9 mouse cellular contexts compared by ENCODE assay signal in genomic region chr8:122679325-122679920, GRCm38 (mm10). TPM values are rescaled to one million over a fixed set of nuclear protein-coding genes. Genes with fewer than 3 reads are reported as not detected.
DNase-seq lines count a peak whose midpoint lies in the region; ATAC-seq and TF ChIP-seq lines count a peak whose summit lies in the region.
"Had no signal": no experiment of that assay in that cellular context is flagged by ENCODE, and none has a peak within 500 bp of the region (broad histone marks: within the 10 kb centered on the region; RNA-seq: fewer than 3 reads in every experiment).

No protein-coding gene starts in this region.

- peak overlapping the region; percentile 99; the same call in 1 of the 2 replicates for H3K4me2 ChIP-seq in lung, embryonic 15.5 days
- peak overlapping the region; percentile 86 for H3K4me2 ChIP-seq in heart, postnatal 0 days (ENCODE audit: low read depth, low read length)
- peak overlapping the region; percentile 85 for H3K4me2 ChIP-seq in limb, embryonic 14.5 days (replicated peaks; ENCODE audit: low read depth, low read length, severe bottlenecking)
- peak overlapping the region; percentile 98 for H3K4me2 ChIP-seq in stomach, embryonic 14.5 days (replicated peaks; ENCODE audit: low read depth, low read length)

- H3K36me3 ChIP-seq in lung, embryonic 15.5 days: no peaks in the 10 kb centered on the region
- H3K36me3 ChIP-seq in heart, postnatal 0 days (replicated peaks; ENCODE audit: control insufficient read depth, insufficient read depth, low read length): no peaks in the 10 kb centered on the region
- H3K36me3 ChIP-seq in limb, embryonic 14.5 days (ENCODE audit: control insufficient read depth, insufficient read depth, low read length): no peaks in the 10 kb centered on the region
- H3K36me3 ChIP-seq in stomach, embryonic 14.5 days (ENCODE audit: control insufficient read depth, insufficient read depth, low read length): no peaks in the 10 kb centered on the region

- no peak for TF ChIP-seq EP300 in heart, postnatal 0 days (IDR thresholded peaks at IDR 0.05; ENCODE audit: low read depth)

- TF ChIP-seq CTCF in lung, adult 2 months (IDR thresholded peaks at IDR 0.05; ENCODE audit: insufficient read depth, low read length): no peak
- no peak for TF ChIP-seq CTCF in heart, postnatal 0 days (IDR thresholded peaks at IDR 0.05; ENCODE audit: low read depth)

- no peak overlapping the region for H3K9ac ChIP-seq in lung, embryonic 15.5 days
- H3K9ac ChIP-seq in heart, postnatal 0 days (replicated peaks; ENCODE audit: low read depth, low read length): no peak overlapping the region
- H3K9ac ChIP-seq in limb, embryonic 14.5 days (ENCODE audit: low read depth, low read length, severe bottlenecking): no peak overlapping the region
- H3K9ac ChIP-seq in stomach, embryonic 14.5 days (replicated peaks; ENCODE audit: low read depth, low read length): no peak overlapping the region

- no peak for TF ChIP-seq POLR2A in lung, adult 2 months (IDR thresholded peaks at IDR 0.05; ENCODE audit: borderline replicate concordance, extremely low read depth, low read depth, low read length)
- TF ChIP-seq POLR2A in limb, embryonic 14.5 days (IDR thresholded peaks at IDR 0.05; ENCODE audit: borderline replicate concordance, extremely low read depth, insufficient read depth, insufficient read length): no peak

- WGBS in lung, embryonic 15.5 days: 18% methylated on average over 11 of the region's 11 CpGs
- WGBS in lung, adult 2 months: 49% methylated on average over 11 of the region's 11 CpGs
- WGBS in heart, postnatal 0 days: 28% methylated on average over 11 of the region's 11 CpGs
- WGBS in limb, embryonic 14.5 days: 9% methylated on average over 11 of the region's 11 CpGs
- WGBS in stomach, embryonic 14.5 days: 32% methylated on average over 11 of the region's 11 CpGs

- no peak for ATAC-seq in lung, embryonic 15.5 days (ENCODE audit: borderline replicate concordance, extremely low read depth, low FRiP score, low TSS enrichment)
- no peak for ATAC-seq in heart, postnatal 0 days (ENCODE audit: insufficient read depth, low read depth)
- ATAC-seq in limb, embryonic 14.5 days (ENCODE audit: low FRiP score, low read depth): no peak
- ATAC-seq in stomach, embryonic 14.5 days (ENCODE audit: insufficient number of reproducible peaks, insufficient read depth, low FRiP score, low read depth): no peak
- ATAC-seq in erythroid progenitor cell, adult 5-6 weeks (replicated peaks; ENCODE audit: low FRiP score, poor library complexity, severe bottlenecking): no peak

- peaks cover 79% of the 10 kb centered on the region for H3K27me3 ChIP-seq in lung, embryonic 15.5 days
- peaks cover 61% of the 10 kb centered on the region for H3K27me3 ChIP-seq in heart, postnatal 0 days (ENCODE audit: control insufficient read depth, insufficient read depth, low read length)
- H3K27me3 ChIP-seq in limb, embryonic 14.5 days (ENCODE audit: control insufficient read depth, insufficient read depth, low read length): peaks cover 20% of the 10 kb centered on the region
- H3K27me3 ChIP-seq in stomach, embryonic 14.5 days (ENCODE audit: control insufficient read depth, insufficient read depth, low read length): peaks cover 36% of the 10 kb centered on the region

- H3K4me3 ChIP-seq in lung, embryonic 15.5 days: peak overlapping the region; percentile 80; the same call in 1 of the 2 replicates
- H3K4me3 ChIP-seq in lung, adult 2 months (replicated peaks; ENCODE audit: extremely low read depth, low read depth, low read length): no peak overlapping the region
- H3K4me3 ChIP-seq in heart, postnatal 0 days (ENCODE audit: low read depth, low read length): no peak overlapping the region
- peak overlapping the region; percentile 60; the same call in 1 of the 2 replicates for H3K4me3 ChIP-seq in limb, embryonic 14.5 days (replicated peaks; ENCODE audit: low read length)
- no peak overlapping the region for H3K4me3 ChIP-seq in stomach, embryonic 14.5 days (ENCODE audit: low read depth, low read length)
- H3K4me3 ChIP-seq: myocyte had no signal

- H3K27ac ChIP-seq in lung, embryonic 15.5 days: 0 out of 2 replicates have a peak overlapping the region, but pooled peaks have one; percentile 8
- H3K27ac ChIP-seq in heart, postnatal 0 days (ENCODE audit: low read depth): no peak overlapping the region
- H3K27ac ChIP-seq in limb, embryonic 14.5 days (replicated peaks; ENCODE audit: low read depth, low read length): no peak overlapping the region
- H3K27ac ChIP-seq in stomach, embryonic 14.5 days (ENCODE audit: low read length): no peak overlapping the region

- DNase-seq in lung, adult 2 months: no peak
- no peak for DNase-seq in heart, postnatal 0 days (ENCODE audit: low spot score)
- no peak for DNase-seq in limb, embryonic 14.5 days (ENCODE audit: low spot score)
- DNase-seq in spleen, postnatal 36 days (ENCODE audit: low spot score in 2 of 2): no peak

- no peaks in the 10 kb centered on the region for H3K9me3 ChIP-seq in lung, embryonic 15.5 days
- no peaks in the 10 kb centered on the region for H3K9me3 ChIP-seq in heart, postnatal 0 days (replicated peaks; ENCODE audit: control insufficient read depth, low read length)
- no peaks in the 10 kb centered on the region for H3K9me3 ChIP-seq in limb, embryonic 14.5 days (ENCODE audit: control insufficient read depth, low read length)
- no peaks in the 10 kb centered on the region for H3K9me3 ChIP-seq in stomach, embryonic 14.5 days (ENCODE audit: control insufficient read depth, low read depth, low read length)

- H3K4me1 ChIP-seq in lung, embryonic 15.5 days: peaks cover 42% of the 10 kb centered on the region
- peaks cover 12% of the 10 kb centered on the region for H3K4me1 ChIP-seq in lung, adult 2 months (ENCODE audit: control insufficient read depth, insufficient read depth, low read length)
- H3K4me1 ChIP-seq in heart, postnatal 0 days (ENCODE audit: control insufficient read depth, insufficient read depth): 0 out of 2 replicates have a peak, but pooled peaks cover 6% of the 10 kb centered on the region
- H3K4me1 ChIP-seq in limb, embryonic 14.5 days (ENCODE audit: control insufficient read depth, insufficient read depth, low read length): peaks cover 24% of the 10 kb centered on the region
- peaks cover 6% of the 10 kb centered on the region; the same call in 1 of the 2 replicates for H3K4me1 ChIP-seq in stomach, embryonic 14.5 days (ENCODE audit: control insufficient read depth, insufficient read depth, low read length)

RNA-seq across cellular contexts. Expression of gene Cbfa2t3, which starts 19.5 kb away (rescaled TPM):
- 4.8 and 5.4 TPM in 2 replicates for polyA plus RNA-seq in lung, embryonic 15.5 days (2015; fragmentation: Nextera tagmentation; extraction: Ambion mirVana)
- 40.0 and 45.7 TPM in 2 replicates for polyA plus RNA-seq in lung, adult 2 months (2012; rRNA removed)
- 1.1 and 3.6 TPM in 2 replicates for total RNA-seq in heart, postnatal 0 days (2014; rRNA removed; ENCODE audit: low replicate concordance)
- polyA plus RNA-seq in heart, postnatal 0 days (2015; fragmentation: Nextera tagmentation; extraction: Ambion mirVana): 4.3 and 4.4 TPM in 2 replicates
- 6.1 and 7.2 TPM in 2 replicates for polyA plus RNA-seq in limb, embryonic 14.5 days (2012; rRNA removed)
- polyA plus RNA-seq in limb, embryonic 14.5 days (2014; fragmentation: Nextera tagmentation; extraction: Ambion mirVana): 6.0 and 6.1 TPM in 2 replicates
- polyA plus RNA-seq in stomach, embryonic 14.5 days (2014; fragmentation: Nextera tagmentation; extraction: Ambion mirVana): 4.1 and 4.4 TPM in 2 replicates
- total RNA-seq in erythroid progenitor cell, adult 5-6 weeks (2015; ENCODE audit: low replicate concordance): 4.0 and 16.8 TPM in 2 replicates
- 1.5 and 7.6 TPM in 2 replicates for total RNA-seq in erythroid progenitor cell, adult 5-6 weeks (2017; ENCODE audit: low replicate concordance)

RNA-seq across cellular contexts. Expression of gene Pabpn1l, which starts 56.9 kb away (rescaled TPM):
- not detected in 2 replicates for polyA plus RNA-seq in lung, embryonic 15.5 days (2015; fragmentation: Nextera tagmentation; extraction: Ambion mirVana)
- not detected in 2 replicates for polyA plus RNA-seq in lung, adult 2 months (2012; rRNA removed)
- not detected in 2 replicates for total RNA-seq in heart, postnatal 0 days (2014; rRNA removed; ENCODE audit: low replicate concordance)
- polyA plus RNA-seq in heart, postnatal 0 days (2015; fragmentation: Nextera tagmentation; extraction: Ambion mirVana): not detected in 2 replicates
- 0.05 TPM in 1 of 2 replicates, not detected in the other for polyA plus RNA-seq in limb, embryonic 14.5 days (2012; rRNA removed)
- not detected in 2 replicates for polyA plus RNA-seq in limb, embryonic 14.5 days (2014; fragmentation: Nextera tagmentation; extraction: Ambion mirVana)
- not detected in 2 replicates for polyA plus RNA-seq in stomach, embryonic 14.5 days (2014; fragmentation: Nextera tagmentation; extraction: Ambion mirVana)
- total RNA-seq in erythroid progenitor cell, adult 5-6 weeks (2015; ENCODE audit: low replicate concordance): not detected in 2 replicates
- total RNA-seq in erythroid progenitor cell, adult 5-6 weeks (2017; ENCODE audit: low replicate concordance): not detected in 2 replicates
- total RNA-seq: layer of hippocampus, adult 8-10 months had no signal

Comparison
In these comparisons a context has a peak if more than half of its experiments do, and no peak if none do; other contexts are left out.
1. H3K4me3 ChIP-seq: peak in lung, embryonic 15.5 days (single experiment) and limb, embryonic 14.5 days (single experiment); none in lung, adult 2 months (single experiment), heart, postnatal 0 days (single experiment) and stomach, embryonic 14.5 days (single experiment).
2. Peak in every context shown above with its lines, with median percentiles within 50 percentile points of each other: H3K4me2 ChIP-seq.